Mouse (Mus musculus): Measurements from ENCODE around the gene Tmem255b.

DNA sequence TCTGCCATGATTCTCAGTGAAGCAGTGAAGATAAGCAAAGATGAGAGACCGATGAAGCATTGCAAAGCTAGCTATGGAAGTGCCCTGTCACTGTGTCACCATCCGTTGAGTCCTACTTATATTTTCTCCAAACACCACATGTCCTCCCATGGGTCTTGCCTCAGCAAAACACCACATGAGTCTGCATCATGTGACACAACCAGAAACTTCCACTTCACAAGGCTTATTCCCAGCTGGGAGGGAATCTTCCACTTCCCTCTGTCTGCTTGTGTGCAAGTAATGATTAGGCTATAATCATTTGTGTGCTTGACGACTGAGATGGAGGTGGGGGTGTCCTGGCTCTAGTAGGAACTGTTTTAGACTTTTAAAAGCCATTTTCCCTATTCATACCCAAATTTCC, 66.2 kb downstream of the Tmem255b start:
- TF ChIP-seq EP300 (optimal IDR thresholded peaks at IDR 0.05) (no peak), CTCF (IDR thresholded peaks at IDR 0.05; ENCODE audit: low read depth) (no peak)
